Mouse (Mus musculus): ENCODE measurements around the gene Mreg. TPM values are rescaled to one million over a fixed set of nuclear protein-coding genes. Genes with fewer than 3 reads are reported as not detected.

The Mreg gene
- polyA plus RNA-seq, 1 experiment from 2014 or later = 9.2 TPM

DNA sequence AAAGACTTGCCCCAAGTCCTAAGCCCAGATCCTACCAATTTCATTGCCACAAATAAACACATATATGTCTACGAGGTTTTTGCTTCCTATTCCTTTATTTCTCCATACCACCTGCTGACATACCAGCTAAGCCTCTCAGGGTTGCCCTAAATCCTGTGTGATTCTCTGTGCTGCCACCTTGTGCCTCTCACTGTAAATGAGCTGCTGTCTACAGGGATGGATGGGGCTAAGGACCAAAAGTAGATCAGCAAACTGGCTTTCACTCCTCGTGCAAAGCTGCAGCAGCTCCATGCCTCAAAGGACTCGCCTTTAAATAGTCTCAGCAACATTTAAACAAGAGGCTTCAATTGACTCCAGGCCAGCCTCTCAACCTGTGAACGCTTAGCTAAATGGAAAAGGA is 7.9 kb upstream of the Mreg start:
- H3K9ac ChIP-seq (replicated peaks; ENCODE audit: low read depth, low read length) = no peak overlapping the region
- 0 out of 2 replicates have a peak, but pooled peaks cover 5% of the 10 kb centered on the region for H3K27me3 ChIP-seq (ENCODE audit: control insufficient read depth, insufficient read depth, low read length)
- 25% methylated on average over 4 of the region's 4 CpGs for WGBS
- no peaks in the 10 kb centered on the region for H3K9me3 ChIP-seq (ENCODE audit: control insufficient read depth, low read depth, low read length)
- no peaks in the 10 kb centered on the region for H3K36me3 ChIP-seq (ENCODE audit: control insufficient read depth, insufficient read depth, low read length)
- no peak overlapping the region for H3K27ac ChIP-seq (ENCODE audit: low read length)
- no peak overlapping the region for H3K4me2 ChIP-seq (replicated peaks; ENCODE audit: low read depth, low read length)
- no peak for ATAC-seq (ENCODE audit: insufficient number of reproducible peaks, insufficient read depth, low FRiP score, low read depth)
- no peak overlapping the region for H3K4me3 ChIP-seq (ENCODE audit: low read depth, low read length)
- peaks cover 3% of the 10 kb centered on the region; the same call in 1 of the 2 replicates for H3K4me1 ChIP-seq (ENCODE audit: control insufficient read depth, insufficient read depth, low read length)

DNA sequence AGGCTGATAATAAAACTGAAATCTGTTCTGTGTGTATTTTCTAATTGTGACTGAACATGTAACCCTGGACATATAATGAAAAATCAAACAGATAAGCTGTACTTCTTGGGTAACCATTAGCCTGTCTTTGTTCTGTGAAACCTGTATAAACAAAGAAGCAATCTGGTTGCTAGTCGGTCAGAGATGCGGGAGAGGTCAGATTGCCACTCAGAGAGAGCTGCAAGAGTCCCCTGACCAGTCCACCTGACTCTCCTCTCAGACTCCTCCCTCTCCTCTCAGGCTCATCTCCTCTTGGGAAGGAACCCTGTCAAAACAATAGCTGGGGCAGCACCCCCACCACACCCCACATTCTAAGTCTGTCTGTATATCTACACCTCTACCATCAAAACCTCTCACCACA is 7.0 kb upstream of the Mreg start:
- 0 out of 2 replicates have a peak, but pooled peaks cover 3% of the 10 kb centered on the region for H3K27me3 ChIP-seq (ENCODE audit: control insufficient read depth, insufficient read depth, low read length)
- 26% methylated on average over 2 of the region's 2 CpGs for WGBS
- no peak overlapping the region for H3K4me2 ChIP-seq (replicated peaks; ENCODE audit: low read depth, low read length)
- no peak overlapping the region for H3K27ac ChIP-seq (ENCODE audit: low read length)
- no peak overlapping the region for H3K9ac ChIP-seq (replicated peaks; ENCODE audit: low read depth, low read length)
- H3K4me1 ChIP-seq (ENCODE audit: control insufficient read depth, insufficient read depth, low read length) = peaks cover 3% of the 10 kb centered on the region; the same call in 1 of the 2 replicates
- no peak; the same call in 1 of the 2 replicates for ATAC-seq (ENCODE audit: insufficient number of reproducible peaks, insufficient read depth, low FRiP score, low read depth)
- no peaks in the 10 kb centered on the region for H3K9me3 ChIP-seq (ENCODE audit: control insufficient read depth, low read depth, low read length)
- no peaks in the 10 kb centered on the region for H3K36me3 ChIP-seq (ENCODE audit: control insufficient read depth, insufficient read depth, low read length)
- no peak overlapping the region for H3K4me3 ChIP-seq (ENCODE audit: low read depth, low read length)

- Histone ChIP-seq H3K27me3 (ENCODE audit: control insufficient read depth, insufficient read depth, low read length) (no peaks in the 10 kb centered on the region), H3K4me2 (replicated peaks; ENCODE audit: low read depth, low read length) (no peak overlapping the region), H3K4me1 (ENCODE audit: control insufficient read depth, insufficient read depth, low read length) (peaks cover 3% of the 10 kb centered on the region; the same call in 1 of the 2 replicates), H3K27ac (ENCODE audit: low read length) (no peak overlapping the region), H3K36me3 (ENCODE audit: control insufficient read depth, insufficient read depth, low read length) (no peaks in the 10 kb centered on the region), H3K9ac (replicated peaks; ENCODE audit: low read depth, low read length) (no peak overlapping the region), H3K4me3 (ENCODE audit: low read depth, low read length) (no peak overlapping the region), H3K9me3 (ENCODE audit: control insufficient read depth, low read depth, low read length) (no peaks in the 10 kb centered on the region)
- ATAC-seq (ENCODE audit: insufficient number of reproducible peaks, insufficient read depth, low FRiP score, low read depth) = peak; percentile 56
- WGBS = 27% methylated on average over 2 of the region's 2 CpGs
Observed at GRCm38 (mm10) chr1:72218626-72219025, 6.5 kb upstream of the Mreg start.

DNA sequence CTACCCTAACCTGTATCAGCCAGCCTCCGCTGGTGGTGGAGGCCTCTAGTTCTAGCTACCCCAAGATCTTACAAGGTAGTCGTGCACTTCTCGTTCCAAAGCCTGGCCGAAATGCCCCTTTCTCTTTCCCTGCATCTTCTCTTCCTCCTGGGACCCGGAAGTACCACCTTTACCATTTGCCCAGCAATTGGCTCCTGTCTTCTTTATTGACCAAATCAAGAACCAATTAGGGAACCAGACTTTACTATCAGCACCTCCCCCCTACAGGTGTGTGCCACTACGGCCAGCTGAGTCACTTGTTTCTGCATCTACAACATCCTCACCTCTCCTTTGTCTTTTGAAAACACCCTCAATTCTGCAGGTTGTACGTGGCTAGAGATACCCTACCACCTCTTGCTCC is 4.7 kb upstream of the Mreg start:
- Histone ChIP-seq H3K9ac (replicated peaks; ENCODE audit: low read depth, low read length) (no peak overlapping the region), H3K4me3 (ENCODE audit: low read depth, low read length) (no peak overlapping the region), H3K27me3 (ENCODE audit: control insufficient read depth, insufficient read depth, low read length) (no peaks in the 10 kb centered on the region), H3K4me2 (replicated peaks; ENCODE audit: low read depth, low read length) (no peak overlapping the region), H3K27ac (ENCODE audit: low read length) (no peak overlapping the region), H3K4me1 (ENCODE audit: control insufficient read depth, insufficient read depth, low read length) (peaks cover 3% of the 10 kb centered on the region; the same call in 1 of the 2 replicates), H3K9me3 (ENCODE audit: control insufficient read depth, low read depth, low read length) (no peaks in the 10 kb centered on the region), H3K36me3 (ENCODE audit: control insufficient read depth, insufficient read depth, low read length) (no peaks in the 10 kb centered on the region)
- no peak for ATAC-seq (ENCODE audit: insufficient number of reproducible peaks, insufficient read depth, low FRiP score, low read depth)
- 80% methylated on average over 7 of the region's 7 CpGs for WGBS

DNA sequence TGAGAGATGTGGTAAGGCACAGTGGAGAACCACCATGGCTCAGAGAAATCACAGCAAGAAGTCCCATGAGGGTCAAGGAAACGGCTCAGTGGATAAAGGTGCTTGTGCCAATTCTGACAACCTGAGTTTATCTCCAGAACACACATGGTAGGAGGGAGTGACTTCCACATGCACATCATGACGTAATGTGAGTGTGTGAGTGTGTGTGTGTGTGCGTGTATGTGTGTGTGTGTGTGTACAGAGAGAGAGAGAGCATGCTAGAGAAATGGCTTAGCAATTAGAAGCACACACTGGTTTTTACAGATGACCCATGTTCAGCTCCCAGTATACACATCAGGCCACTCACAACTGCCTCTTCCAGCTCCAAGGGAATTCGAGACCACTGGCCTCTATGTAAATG is 3.1 kb upstream of the Mreg start:
- WGBS = 71% methylated on average over 4 of the region's 4 CpGs
- no peaks in the 10 kb centered on the region for H3K36me3 ChIP-seq (ENCODE audit: control insufficient read depth, insufficient read depth, low read length)
- H3K27ac ChIP-seq (ENCODE audit: low read length) = no peak overlapping the region
- no peak overlapping the region for H3K9ac ChIP-seq (replicated peaks; ENCODE audit: low read depth, low read length)
- no peak overlapping the region for H3K4me2 ChIP-seq (replicated peaks; ENCODE audit: low read depth, low read length)
- H3K4me3 ChIP-seq (ENCODE audit: low read depth, low read length) = no peak overlapping the region
- no peaks in the 10 kb centered on the region for H3K27me3 ChIP-seq (ENCODE audit: control insufficient read depth, insufficient read depth, low read length)
- ATAC-seq (ENCODE audit: insufficient number of reproducible peaks, insufficient read depth, low FRiP score, low read depth) = no peak
- H3K9me3 ChIP-seq (ENCODE audit: control insufficient read depth, low read depth, low read length) = no peaks in the 10 kb centered on the region
- peaks cover 6% of the 10 kb centered on the region; the same call in 1 of the 2 replicates for H3K4me1 ChIP-seq (ENCODE audit: control insufficient read depth, insufficient read depth, low read length)

DNA sequence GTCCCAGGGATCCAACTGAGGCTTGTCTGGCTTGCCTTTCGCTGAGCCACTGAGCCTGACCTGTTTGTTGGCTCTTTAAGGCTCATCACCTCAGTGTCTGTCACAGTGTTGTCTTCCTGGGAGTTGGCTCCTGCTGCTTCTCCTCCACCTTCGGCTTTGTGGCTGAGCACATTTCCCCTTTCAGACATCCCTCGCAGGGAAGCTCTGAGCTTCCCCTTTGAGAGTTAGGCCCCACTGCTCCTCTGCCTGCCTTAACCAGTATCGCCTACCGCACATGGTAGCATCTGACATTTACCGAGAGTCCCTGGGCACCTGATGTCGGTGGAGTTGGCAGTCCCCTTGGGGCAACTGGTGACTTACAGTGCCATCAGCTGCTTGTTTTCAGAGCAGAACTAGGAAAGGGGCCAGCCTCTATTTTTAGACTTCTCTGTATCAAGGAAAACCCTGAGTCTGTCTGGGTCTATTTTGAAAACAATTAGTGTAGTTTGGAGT is 2.4 kb upstream of the Mreg start:
- H3K4me1 ChIP-seq (ENCODE audit: control insufficient read depth, insufficient read depth, low read length) = peaks cover 6% of the 10 kb centered on the region; the same call in 1 of the 2 replicates
- H3K4me2 ChIP-seq (replicated peaks; ENCODE audit: low read depth, low read length) = no peak overlapping the region
- no peak overlapping the region for H3K9ac ChIP-seq (replicated peaks; ENCODE audit: low read depth, low read length)
- no peak overlapping the region for H3K4me3 ChIP-seq (ENCODE audit: low read depth, low read length)
- no peak for ATAC-seq (ENCODE audit: insufficient number of reproducible peaks, insufficient read depth, low FRiP score, low read depth)
- no peaks in the 10 kb centered on the region for H3K36me3 ChIP-seq (ENCODE audit: control insufficient read depth, insufficient read depth, low read length)
- H3K9me3 ChIP-seq (ENCODE audit: control insufficient read depth, low read depth, low read length) = no peaks in the 10 kb centered on the region
- no peak overlapping the region for H3K27ac ChIP-seq (ENCODE audit: low read length)
- 65% methylated on average over 7 of the region's 7 CpGs for WGBS
- no peaks in the 10 kb centered on the region for H3K27me3 ChIP-seq (ENCODE audit: control insufficient read depth, insufficient read depth, low read length)

DNA sequence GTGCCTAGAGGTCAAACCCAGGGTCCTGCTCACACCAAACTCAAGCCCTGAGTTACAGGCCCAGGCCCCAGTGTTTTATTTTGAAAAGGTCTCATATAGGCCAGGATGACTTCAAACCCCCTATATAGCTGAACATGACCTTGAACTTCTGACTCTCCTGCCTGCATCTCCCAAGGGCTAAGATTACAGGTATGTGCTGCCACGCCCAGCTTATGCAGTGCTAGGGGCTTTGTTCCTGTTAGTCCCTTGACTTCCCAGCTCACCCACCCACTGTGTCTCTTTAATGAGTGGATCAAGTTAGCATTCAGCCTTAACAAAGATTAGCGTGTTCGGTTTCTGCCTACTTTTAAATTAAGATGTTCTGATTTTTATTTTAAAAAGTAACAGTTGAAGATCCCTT is 1.8 kb upstream of the Mreg start:
- no peaks in the 10 kb centered on the region for H3K36me3 ChIP-seq (ENCODE audit: control insufficient read depth, insufficient read depth, low read length)
- no peak for ATAC-seq (ENCODE audit: insufficient number of reproducible peaks, insufficient read depth, low FRiP score, low read depth)
- peaks cover 3% of the 10 kb centered on the region; the same call in 1 of the 2 replicates for H3K4me1 ChIP-seq (ENCODE audit: control insufficient read depth, insufficient read depth, low read length)
- no peak overlapping the region for H3K4me3 ChIP-seq (ENCODE audit: low read depth, low read length)
- no peaks in the 10 kb centered on the region for H3K27me3 ChIP-seq (ENCODE audit: control insufficient read depth, insufficient read depth, low read length)
- no peaks in the 10 kb centered on the region for H3K9me3 ChIP-seq (ENCODE audit: control insufficient read depth, low read depth, low read length)
- H3K4me2 ChIP-seq (replicated peaks; ENCODE audit: low read depth, low read length) = no peak overlapping the region
- H3K9ac ChIP-seq (replicated peaks; ENCODE audit: low read depth, low read length) = no peak overlapping the region
- 89% methylated on average over 3 of the region's 3 CpGs for WGBS
- no peak overlapping the region for H3K27ac ChIP-seq (ENCODE audit: low read length)

DNA sequence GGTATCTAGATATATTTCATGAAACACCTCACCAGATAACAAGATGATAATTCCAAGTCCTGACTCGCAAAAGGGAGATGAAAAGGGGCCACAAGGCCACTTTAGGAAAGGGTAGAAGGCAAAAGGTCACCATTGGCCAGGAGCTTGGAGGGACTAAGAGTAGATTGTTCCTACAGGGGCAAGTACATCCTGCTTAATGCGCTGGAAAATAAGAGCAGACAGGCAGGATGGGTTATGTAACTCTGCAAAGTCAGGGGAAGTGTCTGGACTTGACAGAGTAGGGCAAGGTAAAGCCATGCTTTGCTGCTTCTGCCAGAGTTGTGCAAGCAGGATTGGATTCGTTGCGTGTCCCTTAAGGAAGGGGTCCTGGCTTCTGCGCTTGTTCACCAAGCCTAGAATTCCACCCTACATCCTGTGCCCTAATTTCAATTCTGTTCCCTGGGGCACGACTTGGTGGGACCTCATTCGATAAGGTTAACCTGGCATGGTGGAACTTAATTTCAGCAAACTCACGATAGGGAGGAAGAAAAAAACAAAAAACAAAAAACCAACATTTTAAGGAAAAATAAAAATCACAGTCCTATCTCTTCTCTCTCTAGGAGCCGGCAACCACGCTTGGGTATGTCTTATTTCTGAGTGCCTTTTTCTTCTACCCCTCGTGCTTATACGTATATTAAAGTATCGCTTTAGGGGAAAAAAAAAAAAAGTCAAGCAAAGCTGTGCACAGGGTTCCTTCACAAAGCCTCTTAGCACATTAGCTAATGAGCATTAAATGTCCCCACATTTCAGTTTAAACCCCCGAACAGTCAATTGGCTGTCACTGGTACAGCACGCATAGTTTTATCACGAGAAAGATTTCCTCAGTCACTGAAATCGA is 1.1 kb downstream of the Mreg start:
- Histone ChIP-seq H3K9ac (replicated peaks; ENCODE audit: low read depth, low read length) (peak overlapping the region; percentile 53; the same call in 1 of the 2 replicates), H3K36me3 (ENCODE audit: control insufficient read depth, insufficient read depth, low read length) (no peaks in the 10 kb centered on the region), H3K4me1 (ENCODE audit: control insufficient read depth, insufficient read depth, low read length) (0 out of 2 replicates have a peak, but pooled peaks cover 3% of the 10 kb centered on the region), H3K27ac (ENCODE audit: low read length) (no peak overlapping the region), H3K27me3 (ENCODE audit: control insufficient read depth, insufficient read depth, low read length) (no peaks in the 10 kb centered on the region), H3K9me3 (ENCODE audit: control insufficient read depth, low read depth, low read length) (no peaks in the 10 kb centered on the region), H3K4me2 (replicated peaks; ENCODE audit: low read depth, low read length) (peak overlapping the region; percentile 96), H3K4me3 (ENCODE audit: low read depth, low read length) (peak overlapping the region; percentile 59)
- no peak for ATAC-seq (ENCODE audit: insufficient number of reproducible peaks, insufficient read depth, low FRiP score, low read depth)
- WGBS = 23% methylated on average over 17 of the region's 17 CpGs
